Mouse (Mus musculus) kidney, postnatal 10 days (tissue): ENCODE results near the gene Ociad1.
A peak's percentile ranks its signal among the peaks of the same experiment; 100 is the strongest.
"Not testable (repeated sequence)": the region's sequence is repeated elsewhere in the genome, so short reads cannot be mapped to it uniquely, and the experiment has no call there.

ENCODE experiments used
- DNase-seq: peaks from one replicate; pipeline ENCODE4 v3.0.0; 2021; ENCODE audit warnings: mixed read lengths

Ociad1 gene

DNA sequence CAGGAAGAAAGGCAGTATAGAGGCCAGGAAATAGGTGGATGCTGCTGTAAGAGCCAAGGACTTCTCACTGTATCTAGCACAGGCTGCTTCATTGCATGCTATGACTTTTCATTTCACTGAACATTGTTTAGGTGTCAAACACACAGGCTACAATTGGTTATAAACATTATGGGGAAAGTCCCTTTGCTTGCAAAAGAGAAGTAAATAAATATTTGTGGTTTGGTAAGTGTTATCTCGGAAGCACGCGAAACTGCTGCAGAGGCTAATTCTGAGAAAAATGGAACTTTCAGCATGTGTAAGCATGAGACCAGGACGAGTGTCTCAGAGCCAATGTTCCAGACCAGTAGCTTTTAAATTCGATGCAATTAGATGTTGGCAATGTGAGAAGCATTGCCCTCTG is 6.0 kb upstream of the Ociad1 start:
- no peak for DNase-seq

DNA sequence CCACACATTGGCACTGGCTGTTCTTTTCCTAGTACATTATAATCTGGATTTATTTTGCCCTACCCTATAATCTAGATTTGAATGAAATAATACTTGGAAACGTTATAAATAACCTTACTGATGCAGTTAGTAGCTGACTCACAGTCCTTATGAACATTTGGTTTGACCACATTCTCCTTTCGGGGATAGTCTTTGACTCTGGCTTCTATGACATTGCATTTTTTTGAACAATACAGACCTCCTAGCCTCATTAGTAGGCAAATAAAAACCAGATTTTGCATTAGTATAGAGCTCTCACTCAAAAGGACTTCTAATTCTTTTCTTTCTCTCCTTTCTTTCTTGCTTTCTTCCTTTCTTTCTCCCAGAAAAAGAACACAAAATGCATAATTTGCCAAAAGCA is 2.7 kb upstream of the Ociad1 start:
- no peak for DNase-seq

GRCm38 (mm10) chr5:73293458-73293827 is 859 bp downstream of the Ociad1 start:
- no peak for DNase-seq

GRCm38 (mm10) chr5:73295016-73295415 is 2.4 kb downstream of the Ociad1 start:
- no peak for DNase-seq

DNA sequence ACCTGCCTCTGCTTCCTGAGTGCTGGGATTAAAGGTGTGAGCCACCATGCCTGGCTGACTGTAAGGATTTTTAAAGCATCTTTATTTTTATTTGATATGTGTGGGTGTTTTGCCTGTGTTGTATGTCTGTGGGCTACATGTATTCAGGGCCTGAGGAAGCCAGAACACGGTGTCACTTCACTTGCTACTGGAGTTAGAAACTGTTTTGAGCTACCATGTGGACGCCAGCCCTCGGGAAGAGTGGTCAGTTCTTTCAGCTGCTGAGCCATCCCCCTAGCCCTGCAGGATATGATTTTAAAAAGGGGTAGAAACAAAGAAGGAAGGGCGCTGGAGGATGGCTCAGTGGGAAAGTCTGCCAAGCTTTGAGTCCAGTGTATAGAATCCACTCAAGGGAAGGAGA is 3.3 kb downstream of the Ociad1 start:
- no peak for DNase-seq

DNA sequence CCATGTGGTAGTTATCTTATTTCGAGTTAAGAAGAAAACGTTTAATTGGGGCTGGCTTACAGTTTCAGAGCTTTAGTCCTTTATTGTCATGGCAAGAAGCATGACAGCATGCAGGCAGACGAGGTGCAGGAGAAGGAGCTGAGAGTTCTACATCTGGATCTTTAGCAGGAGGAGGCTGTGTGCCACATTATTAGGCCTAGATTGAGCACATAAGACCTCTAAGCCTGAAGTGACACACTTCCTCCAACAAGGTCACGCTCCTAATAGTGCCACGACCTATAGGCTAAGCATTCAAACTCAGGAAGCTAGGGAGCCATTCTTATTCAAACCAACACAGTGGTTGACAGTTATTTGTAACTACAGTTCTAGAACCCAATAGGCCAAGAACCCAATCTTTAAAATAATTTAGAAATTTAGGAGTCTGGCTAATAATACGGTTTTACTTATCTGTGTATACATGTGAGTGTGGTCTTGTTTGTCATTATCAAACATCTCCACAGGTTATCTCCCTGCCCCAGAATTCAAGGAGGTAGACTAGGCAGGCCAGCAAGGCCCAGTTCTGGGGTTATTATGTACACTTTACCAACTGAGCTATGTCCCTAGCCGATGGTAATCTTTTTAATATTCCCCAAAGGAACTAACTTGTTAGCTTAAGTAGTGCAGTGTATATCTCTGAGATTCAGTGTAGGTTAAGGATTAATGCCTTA is 9.2 kb downstream of the Ociad1 start:
- no peak for DNase-seq

DNA sequence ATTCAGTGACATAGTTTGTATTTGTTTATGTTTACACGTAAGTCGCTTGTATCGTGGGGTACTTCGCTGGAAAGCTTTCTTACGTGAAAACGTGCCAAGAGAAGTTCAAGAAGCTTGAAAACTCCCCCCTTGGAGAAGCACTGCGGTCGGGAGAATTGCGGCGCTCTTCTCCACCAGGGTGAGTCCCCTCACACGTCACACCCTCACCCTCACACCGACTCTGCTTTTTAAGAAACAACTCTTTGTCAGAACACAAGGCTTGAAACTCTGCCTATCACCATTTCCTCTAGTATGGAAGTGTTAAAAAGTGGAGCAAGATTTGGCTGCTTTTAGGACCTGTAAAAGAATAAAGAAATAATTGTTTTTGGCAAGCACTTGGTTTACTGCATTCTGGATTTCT is 11.9 kb downstream of the Ociad1 start:
- no peak for DNase-seq

GRCm38 (mm10) chr5:73306486-73306885 is 13.9 kb downstream of the Ociad1 start:
- no peak for DNase-seq

GRCm38 (mm10) chr5:73307297-73307696 is 14.7 kb downstream of the Ociad1 start:
- no peak for DNase-seq

- DNase-seq, result no peak
These were observed 16.9 kb downstream of the Ociad1 start for GRCm38 (mm10) chr5:73309496-73309895.

GRCm38 (mm10) chr5:73310401-73310800 is 17.8 kb downstream of the Ociad1 start:
- DNase-seq, result no peak

- DNase-seq, result no peak
These were observed 18.9 kb downstream of the Ociad1 start for GRCm38 (mm10) chr5:73311458-73311857.

DNA sequence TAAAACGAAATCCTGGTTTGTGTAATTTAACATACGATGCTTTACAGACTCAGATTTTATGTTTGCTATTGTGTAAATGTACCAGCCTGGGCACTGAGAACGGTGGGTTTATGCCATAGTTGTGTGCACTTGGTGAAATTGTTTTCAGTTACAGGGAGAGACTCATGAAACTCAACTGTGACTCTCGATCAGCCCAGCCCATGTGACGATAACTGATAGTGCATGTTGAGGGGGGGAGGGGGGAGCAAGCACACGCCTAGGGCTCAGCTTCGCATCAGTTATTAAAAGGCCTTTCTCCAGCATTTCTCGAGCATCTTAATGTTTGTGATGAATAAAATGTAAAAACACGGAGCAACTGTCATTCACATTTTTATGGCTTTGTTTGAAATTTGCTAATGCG is 21.0 kb downstream of the Ociad1 start:
- no peak for DNase-seq

DNA sequence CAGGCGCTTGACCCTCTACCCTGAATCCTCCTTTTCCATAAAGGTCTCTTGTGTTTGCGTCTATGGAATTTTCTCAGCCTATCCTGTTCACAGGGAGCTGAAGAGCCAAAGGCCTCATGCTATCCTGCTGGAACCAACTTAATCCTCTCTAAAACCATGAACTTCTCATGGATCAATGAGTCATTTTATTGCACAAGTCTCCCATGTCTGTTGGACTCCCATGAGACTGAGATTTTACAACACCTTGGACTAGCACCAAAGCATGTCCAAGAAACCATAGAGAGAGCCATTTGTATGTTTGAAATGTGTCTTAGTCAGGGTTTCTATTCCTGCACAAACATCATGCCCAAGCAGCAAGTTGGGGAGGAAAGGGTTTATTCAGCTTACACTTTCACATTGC is 22.1 kb downstream of the Ociad1 start:
- DNase-seq, result no peak

DNA sequence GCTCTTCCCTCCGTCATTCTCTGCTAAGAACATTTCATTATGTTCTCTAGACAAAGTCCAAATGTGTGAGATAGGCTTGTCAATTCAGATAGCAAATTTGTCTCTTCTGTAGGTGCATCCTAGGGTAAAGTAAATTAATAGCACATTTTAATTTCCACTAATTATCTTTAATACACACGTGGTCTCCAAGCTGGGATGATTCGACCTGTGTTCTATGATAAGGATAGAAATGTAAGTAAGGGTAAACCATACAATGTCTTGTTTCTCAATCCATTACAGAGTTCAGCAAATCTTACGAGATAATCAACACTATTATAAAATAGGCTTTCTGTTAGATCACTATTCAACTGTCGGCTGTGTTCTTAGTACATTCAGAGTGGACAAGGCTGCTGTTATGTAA is 26.7 kb downstream of the Ociad1 start:
- DNase-seq, result no peak

DNA sequence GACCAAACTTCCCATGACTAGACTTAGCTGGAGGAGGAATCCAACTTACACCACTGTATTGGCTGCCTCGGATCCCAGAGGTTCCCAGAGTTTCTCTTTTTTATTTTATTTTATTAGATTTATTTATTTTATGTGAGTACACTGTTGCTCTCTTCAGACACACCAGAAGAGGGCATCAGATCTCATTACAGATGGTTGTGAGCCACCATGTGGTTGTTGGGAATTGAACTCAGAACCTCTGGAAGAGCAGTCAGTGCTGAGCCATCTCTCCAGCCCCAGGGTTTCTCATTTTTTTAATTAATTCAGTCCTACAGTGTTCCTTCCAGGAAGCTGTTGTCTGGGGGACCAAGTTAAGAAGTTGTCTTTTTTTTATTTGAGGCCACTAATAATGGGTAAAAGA is 30.1 kb downstream of the Ociad1 start:
- DNase-seq, result not testable (repeated sequence)

- no peak for DNase-seq
These were observed 31.0 kb downstream of the Ociad1 start for GRCm38 (mm10) chr5:73323602-73324001.

GRCm38 (mm10) chr5:73324526-73325170 is 32.1 kb downstream of the Ociad1 start:
- no peak for DNase-seq

DNA sequence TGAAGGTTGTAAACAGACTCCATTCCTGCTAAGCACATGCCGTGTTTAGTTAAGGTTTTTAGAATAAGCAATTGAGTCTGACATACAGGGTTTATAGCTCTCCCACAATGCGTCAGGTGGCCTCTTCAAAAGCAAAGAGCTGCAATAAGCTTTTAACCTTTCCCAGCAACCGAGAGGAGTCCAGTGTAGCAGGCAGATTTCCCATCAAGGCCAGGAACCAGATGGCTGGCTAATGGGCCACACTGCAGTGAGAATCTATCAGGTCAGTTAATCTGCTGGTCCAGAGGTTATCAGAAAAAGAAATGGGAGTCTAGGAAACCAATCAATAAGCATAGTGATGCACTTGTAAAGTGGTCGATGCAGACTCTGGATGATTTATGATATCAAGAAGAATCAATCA is 38.4 kb downstream of the Ociad1 start:
- no peak for DNase-seq

GRCm38 (mm10) chr5:73336448-73336847 is 43.9 kb downstream of the Ociad1 start:
- DNase-seq, result no peak

DNA sequence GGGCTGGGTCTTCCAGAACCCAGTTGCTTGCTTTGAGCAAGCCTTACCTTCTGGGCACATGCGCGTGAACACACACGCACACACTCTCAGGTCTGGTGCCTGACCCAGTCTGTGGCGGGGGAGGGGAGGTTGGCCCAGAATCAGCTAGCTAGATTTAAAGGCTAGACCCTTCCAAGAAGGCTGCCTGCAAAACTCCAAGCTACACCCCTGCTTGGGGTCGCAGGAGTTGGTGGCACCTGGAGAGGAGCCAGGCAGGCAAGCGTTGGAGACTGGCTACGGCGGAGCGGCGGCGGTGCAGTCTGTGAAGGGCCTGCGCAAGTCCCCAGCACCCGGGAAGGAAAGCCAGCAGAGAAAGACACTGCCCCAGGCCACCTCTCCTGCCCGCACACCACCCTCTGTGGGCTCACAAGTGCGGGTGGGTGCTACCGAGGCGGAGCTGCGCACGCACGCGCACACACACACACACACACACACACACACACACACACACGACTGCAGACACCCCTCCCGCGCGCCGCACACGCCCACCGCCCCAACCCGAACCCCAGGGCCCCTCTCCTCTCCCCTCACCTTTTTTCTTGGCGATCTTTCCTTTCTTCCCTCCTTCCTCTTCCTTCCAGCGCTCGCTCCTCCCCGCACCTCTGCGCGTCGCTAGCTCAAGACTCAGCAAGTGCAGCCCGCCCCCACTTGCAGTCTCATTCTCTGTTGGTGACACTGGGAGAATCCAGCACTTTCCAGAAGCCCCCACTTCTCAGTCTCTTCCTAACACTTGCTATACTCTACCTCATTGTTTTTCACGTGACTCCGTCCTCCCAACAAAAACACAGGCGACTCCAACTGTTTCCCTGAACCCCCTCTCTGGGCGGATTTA is 45.6 kb downstream of the Ociad1 start:
- peak; percentile 51 for DNase-seq

DNA sequence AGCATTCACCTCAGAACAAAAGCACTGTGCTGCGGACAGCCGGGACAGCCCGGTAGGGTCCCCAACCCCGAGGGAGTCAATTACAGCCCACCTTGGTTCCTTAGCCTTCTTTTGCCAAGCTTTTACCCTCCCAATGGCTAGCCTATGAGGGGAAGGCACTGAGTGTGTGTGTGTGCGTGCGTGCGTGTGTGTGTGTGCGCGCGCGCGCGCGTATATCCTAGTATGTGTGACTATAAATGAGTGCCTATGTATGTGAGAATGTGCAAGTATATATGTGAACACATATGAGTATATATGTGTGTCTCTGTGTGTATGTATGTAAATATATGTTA is 46.2 kb downstream of the Ociad1 start:
- DNase-seq, result no peak

DNA sequence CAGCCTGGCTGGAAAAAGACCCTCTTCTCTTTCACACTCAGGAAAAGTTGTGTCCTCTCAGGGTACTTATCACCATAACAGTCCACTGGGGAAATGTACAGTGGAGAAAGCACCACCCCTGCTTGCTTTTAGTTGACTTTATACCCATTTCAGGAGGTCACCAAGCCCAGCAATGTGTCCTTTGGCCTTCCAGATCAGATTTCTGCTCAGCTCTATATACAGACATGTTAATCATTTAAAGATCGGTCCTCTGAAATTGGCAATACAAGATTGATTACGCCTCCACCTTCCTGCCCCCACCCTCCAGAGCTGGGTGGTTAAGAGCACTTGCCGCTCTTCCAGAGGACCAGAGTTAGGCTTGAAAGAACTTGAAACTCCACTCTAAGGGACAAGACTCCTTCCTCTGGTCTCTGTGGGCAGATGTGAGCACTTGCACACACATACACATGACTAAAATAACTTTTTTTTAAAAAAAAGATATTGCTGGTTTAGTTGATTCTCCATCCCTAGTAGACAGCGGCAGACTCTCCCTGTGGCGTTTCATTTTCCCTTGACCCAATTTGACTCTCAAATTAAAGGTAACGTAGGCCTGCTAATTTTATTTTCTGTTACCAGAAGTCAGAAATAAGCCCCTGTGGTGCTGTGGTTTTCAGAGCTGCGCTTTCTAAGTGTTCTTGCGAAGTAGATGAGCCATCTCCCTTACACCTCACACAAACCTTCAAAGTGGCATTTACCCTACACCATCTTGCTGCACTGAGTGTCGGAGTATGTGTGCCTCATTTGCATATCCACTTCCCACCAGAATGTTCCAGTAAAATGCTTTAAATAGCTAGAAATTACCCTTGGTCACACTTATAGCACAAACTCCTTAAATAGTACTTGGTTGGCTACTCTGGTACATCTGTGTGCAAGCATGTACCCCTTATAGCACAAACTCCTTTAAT is 47.5 kb downstream of the Ociad1 start:
- no peak for DNase-seq
